26 mouse cellular contexts compared by ENCODE assay signal in the genomic region with DNA sequence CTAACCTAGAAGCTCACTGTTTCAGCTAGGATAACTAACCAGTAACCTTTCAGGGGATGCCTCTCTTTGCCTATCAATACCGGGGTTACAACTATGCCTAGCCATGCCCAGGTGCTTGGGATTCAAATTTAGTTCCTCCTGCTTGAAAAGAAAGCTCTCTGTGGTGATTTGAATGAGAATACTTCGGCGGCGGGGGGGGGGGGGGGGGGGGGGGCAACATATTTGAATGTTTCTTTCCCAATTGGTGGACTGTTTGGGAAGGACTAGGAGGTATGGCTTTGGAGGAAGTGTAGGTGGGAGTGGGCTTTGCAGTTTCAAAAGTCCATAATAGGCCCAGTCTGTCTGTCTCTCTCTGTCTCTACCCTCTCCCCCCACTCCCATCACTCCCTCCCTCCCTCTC.
"Had no signal": no experiment of that assay in that cellular context is flagged by ENCODE, and none has a peak within 500 bp of the region (broad histone marks: within the 10 kb centered on the region; RNA-seq: fewer than 3 reads in every experiment).

No protein-coding gene starts in this region.

- H3K9me3 ChIP-seq: heart, embryonic 13.5 days; heart, embryonic 15.5 days; hindbrain, embryonic 13.5 days; hindbrain, embryonic 15.5 days; kidney, embryonic 15.5 days; limb, embryonic 13.5 days; limb, embryonic 15.5 days; liver, embryonic 12.5 days had no signal

- DNase-seq: gastrocnemius, adult 2 months; gastrocnemius, postnatal 10 days; gastrocnemius, postnatal 25 days; heart, adult 18-20 months; heart, postnatal 14 days; heart, postnatal 36 days; kidney, adult 11 months; kidney, adult 2 months; kidney, adult 9 months; kidney, postnatal 14 days; kidney, postnatal 36 days; layer of hippocampus, adult 9-11 months; layer of hippocampus, postnatal 36 days; left cerebral cortex, postnatal 4 days had no signal

- H3K4me3 ChIP-seq: gastrocnemius, adult 2 months; heart, embryonic 13.5 days; heart, embryonic 15.5 days; hindbrain, embryonic 13.5 days; hindbrain, embryonic 15.5 days; kidney, embryonic 15.5 days; limb, embryonic 13.5 days; limb, embryonic 15.5 days; liver, embryonic 12.5 days had no signal

- H3K36me3 ChIP-seq: heart, embryonic 13.5 days; heart, embryonic 15.5 days; hindbrain, embryonic 13.5 days; hindbrain, embryonic 15.5 days; kidney, embryonic 15.5 days; limb, embryonic 13.5 days; limb, embryonic 15.5 days; liver, embryonic 12.5 days had no signal

- ATAC-seq: hindbrain, postnatal 0 days; intestine, embryonic 16.5 days had no signal

- H3K4me1 ChIP-seq: heart, embryonic 13.5 days; heart, embryonic 15.5 days; limb, embryonic 13.5 days; limb, embryonic 15.5 days had no signal

- H3K27ac ChIP-seq: gastrocnemius, adult 2 months; heart, embryonic 13.5 days; heart, embryonic 15.5 days; hindbrain, embryonic 13.5 days; hindbrain, embryonic 15.5 days; hindbrain, postnatal 0 days; kidney, embryonic 15.5 days; kidney, postnatal 0 days; limb, embryonic 13.5 days; limb, embryonic 15.5 days; liver, embryonic 14.5 days had no signal

- H3K27me3 ChIP-seq: heart, embryonic 13.5 days; heart, embryonic 15.5 days; hindbrain, embryonic 13.5 days; hindbrain, embryonic 15.5 days; kidney, embryonic 15.5 days; limb, embryonic 13.5 days; limb, embryonic 15.5 days; liver, embryonic 12.5 days had no signal
